Mouse (Mus musculus): ENCODE measurements around the gene Gm11034. TPM values are rescaled to one million over a fixed set of nuclear protein-coding genes. Genes with fewer than 3 reads are reported as not detected.

Gene Gm11034
- polyA plus RNA-seq, 1 experiment from 2014 or later = not detected

DNA sequence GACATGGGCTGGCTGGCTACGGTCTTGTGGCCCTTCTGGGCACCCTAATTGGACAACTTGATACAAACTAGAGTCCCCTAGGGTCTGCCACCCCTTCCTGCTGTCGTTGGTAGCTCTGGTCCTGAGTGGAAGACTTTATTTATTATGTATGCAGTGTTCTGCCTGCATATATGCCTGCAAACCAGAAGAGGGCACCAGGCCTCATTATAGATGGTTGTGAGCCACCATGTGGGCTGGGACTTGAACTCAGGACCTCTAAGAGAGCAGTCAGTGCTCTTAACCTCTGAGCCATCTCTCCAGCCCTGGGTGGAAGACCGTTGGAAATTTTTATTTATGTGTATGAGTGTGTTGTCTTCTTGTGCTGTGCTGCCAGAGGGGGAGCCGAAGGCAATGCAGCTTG, 7.3 kb upstream of the Gm11034 start:
- Histone ChIP-seq H3K36me3 (ENCODE audit: inconsistent target) (peaks cover 29% of the 10 kb centered on the region), H3K4me3 (ENCODE audit: inconsistent target) (peak overlapping the region; percentile 88), H3K27ac (no peak overlapping the region), H3K79me2 (ENCODE audit: inconsistent target) (peaks cover 27% of the 10 kb centered on the region)
- 64% methylated on average over 3 of the region's 4 CpGs for WGBS (ENCODE audit: missing documents)

- peaks cover 29% of the 10 kb centered on the region for H3K36me3 ChIP-seq (ENCODE audit: inconsistent target)
- peaks cover 27% of the 10 kb centered on the region for H3K79me2 ChIP-seq (ENCODE audit: inconsistent target)
- H3K27ac ChIP-seq = peak within 1 kb of the TSS; percentile 59
- 14% methylated on average over 39 of the region's 39 CpGs for WGBS (ENCODE audit: missing documents)
- H3K4me3 ChIP-seq (ENCODE audit: inconsistent target) = peak within 1 kb of the TSS; percentile 88
Observed at GRCm38 (mm10) chr8:72219541-72220363, 6.3 kb upstream of the Gm11034 start, which contains the start of gene Fam32a. Gene Fam32a, plus strand, starts transcription at chr8:72219730.

DNA sequence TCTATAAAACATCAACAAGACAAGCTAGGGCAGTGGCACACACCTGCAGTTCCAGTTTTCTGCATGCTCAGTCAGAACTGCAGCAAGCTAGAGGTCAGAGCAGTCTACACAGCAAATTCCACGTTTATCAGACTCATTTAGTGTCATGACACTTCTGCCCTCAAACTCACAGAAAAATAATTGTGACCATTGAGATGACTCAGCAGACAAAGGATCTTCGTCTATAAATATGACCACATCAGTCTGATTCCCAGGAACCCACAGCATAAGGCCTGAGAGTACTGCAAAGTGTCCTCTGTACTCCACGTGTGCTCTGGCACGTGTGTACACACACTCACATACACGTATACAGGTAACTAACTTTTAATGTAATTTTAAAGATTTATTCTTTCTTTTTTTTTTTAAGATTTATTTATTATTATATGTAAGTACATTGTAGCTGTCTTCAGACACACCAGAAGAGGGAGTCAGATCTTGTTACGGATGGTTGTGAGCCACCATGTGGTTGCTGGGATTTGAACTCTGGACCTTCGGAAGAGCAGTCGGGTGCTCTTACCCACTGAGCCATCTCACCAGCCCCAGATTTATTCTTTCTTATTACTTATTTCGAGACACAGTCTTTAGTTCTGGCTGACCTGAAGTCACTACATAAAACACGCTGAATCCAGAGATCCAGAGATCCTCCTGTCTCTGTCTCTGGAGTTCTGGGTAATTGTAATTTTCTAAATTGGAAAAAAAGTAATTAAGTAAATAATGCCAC, 5.5 kb upstream of the Gm11034 start:
- Histone ChIP-seq H3K36me3 (ENCODE audit: inconsistent target) (peaks cover 28% of the 10 kb centered on the region), H3K27ac (no peak overlapping the region), H3K4me3 (ENCODE audit: inconsistent target) (peak overlapping the region; percentile 88; the same call in 1 of the 2 replicates), H3K79me2 (ENCODE audit: inconsistent target) (peaks cover 27% of the 10 kb centered on the region)
- 65% methylated on average over 7 of the region's 10 CpGs for WGBS (ENCODE audit: missing documents)

DNA sequence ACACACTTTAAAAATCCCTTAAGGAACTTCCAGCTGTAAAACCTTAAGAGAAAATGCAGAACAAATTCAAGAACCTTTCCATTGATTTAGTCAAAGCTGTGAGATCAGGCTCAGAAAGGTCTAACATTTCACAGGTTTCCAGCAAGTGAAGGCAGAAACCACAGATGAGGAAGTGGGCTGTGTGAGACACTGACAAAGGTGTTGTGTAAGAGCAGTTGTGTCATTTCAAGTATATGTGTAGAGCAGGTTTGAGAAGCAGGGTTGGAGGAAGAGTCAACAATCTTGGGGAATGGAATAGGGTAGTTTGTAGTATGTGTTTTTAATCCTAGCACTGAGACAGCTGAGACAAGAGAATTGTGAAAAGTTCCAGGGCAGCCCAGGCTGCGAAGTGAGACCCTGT, 2.4 kb upstream of the Gm11034 start:
- H3K79me2 ChIP-seq (ENCODE audit: inconsistent target) = peaks cover 13% of the 10 kb centered on the region
- no peaks in the 10 kb centered on the region for H3K36me3 ChIP-seq (ENCODE audit: inconsistent target)
- WGBS (ENCODE audit: missing documents) = 6% methylated on average over 1 of the region's 1 CpGs
- no peak overlapping the region for H3K4me3 ChIP-seq (ENCODE audit: inconsistent target)
- no peak overlapping the region for H3K27ac ChIP-seq

DNA sequence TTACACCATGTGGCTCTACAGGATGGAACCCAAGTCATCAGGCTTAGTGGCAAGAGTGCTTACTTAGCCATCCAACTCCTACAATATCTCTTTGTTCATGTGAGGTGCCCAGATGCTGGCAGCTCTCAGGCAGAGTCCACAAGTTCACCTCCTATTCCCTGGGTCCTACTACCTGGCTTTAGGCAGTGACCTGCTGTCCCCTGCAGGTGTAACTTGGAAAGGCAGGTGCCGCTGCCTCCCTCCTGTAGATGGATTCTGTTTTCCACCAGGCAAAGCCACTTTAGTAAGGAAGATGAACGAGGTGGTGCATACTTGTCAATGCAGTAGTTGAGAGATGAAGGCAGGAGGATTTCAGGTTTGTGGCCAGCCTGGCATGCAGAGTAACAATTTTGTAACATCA, 1.6 kb upstream of the Gm11034 start:
- 47% methylated on average over 2 of the region's 2 CpGs for WGBS (ENCODE audit: missing documents)
- H3K79me2 ChIP-seq (ENCODE audit: inconsistent target) = peaks cover 5% of the 10 kb centered on the region
- no peak overlapping the region for H3K4me3 ChIP-seq (ENCODE audit: inconsistent target)
- H3K36me3 ChIP-seq (ENCODE audit: inconsistent target) = no peaks in the 10 kb centered on the region
- H3K27ac ChIP-seq = no peak overlapping the region

- Histone ChIP-seq H3K27ac (no peak within 1 kb of the TSS), H3K4me3 (ENCODE audit: inconsistent target) (no peak within 1 kb of the TSS), H3K79me2 (ENCODE audit: inconsistent target) (no peaks in the 10 kb centered on the region), H3K36me3 (ENCODE audit: inconsistent target) (no peaks in the 10 kb centered on the region)
- WGBS (ENCODE audit: missing documents) = 67% methylated on average over 4 of the region's 4 CpGs
Observed at GRCm38 (mm10) chr8:72212751-72213150, 685 bp downstream of the Gm11034 start, which contains the start of gene Cib3. Gene Cib3, minus strand, starts transcription at chr8:72212837.

- H3K27ac ChIP-seq = no peak overlapping the region
- H3K4me3 ChIP-seq (ENCODE audit: inconsistent target) = no peak overlapping the region
- H3K36me3 ChIP-seq (ENCODE audit: inconsistent target) = no peaks in the 10 kb centered on the region
- WGBS (ENCODE audit: missing documents) = 73% methylated on average over 1 of the region's 1 CpGs
- H3K79me2 ChIP-seq (ENCODE audit: inconsistent target) = no peaks in the 10 kb centered on the region
Observed at GRCm38 (mm10) chr8:72211846-72212245, 1.6 kb downstream of the Gm11034 start.

DNA sequence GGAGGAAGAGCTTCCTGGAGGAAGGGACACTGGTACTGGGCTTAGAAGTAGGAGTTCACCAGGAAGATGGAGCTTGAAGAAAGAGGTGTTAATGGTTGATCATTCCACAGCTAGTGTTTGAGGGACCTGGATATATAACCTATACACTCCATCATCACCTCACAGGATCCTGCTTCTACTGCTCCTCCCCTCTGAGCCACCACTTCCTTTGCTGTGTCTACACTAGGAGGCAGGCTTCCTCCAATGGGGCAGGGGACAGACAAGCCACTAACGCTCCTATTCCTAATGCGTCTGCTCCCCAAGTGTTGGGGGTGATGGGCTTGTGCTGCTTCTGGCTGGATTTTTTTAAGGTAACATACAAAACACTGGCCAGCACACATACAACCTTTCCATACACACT, 2.7 kb downstream of the Gm11034 start:
- Histone ChIP-seq H3K27ac (no peak overlapping the region), H3K79me2 (ENCODE audit: inconsistent target) (no peaks in the 10 kb centered on the region), H3K36me3 (ENCODE audit: inconsistent target) (no peaks in the 10 kb centered on the region), H3K4me3 (ENCODE audit: inconsistent target) (no peak overlapping the region)
- WGBS (ENCODE audit: missing documents) = 42% methylated on average over 2 of the region's 2 CpGs

DNA sequence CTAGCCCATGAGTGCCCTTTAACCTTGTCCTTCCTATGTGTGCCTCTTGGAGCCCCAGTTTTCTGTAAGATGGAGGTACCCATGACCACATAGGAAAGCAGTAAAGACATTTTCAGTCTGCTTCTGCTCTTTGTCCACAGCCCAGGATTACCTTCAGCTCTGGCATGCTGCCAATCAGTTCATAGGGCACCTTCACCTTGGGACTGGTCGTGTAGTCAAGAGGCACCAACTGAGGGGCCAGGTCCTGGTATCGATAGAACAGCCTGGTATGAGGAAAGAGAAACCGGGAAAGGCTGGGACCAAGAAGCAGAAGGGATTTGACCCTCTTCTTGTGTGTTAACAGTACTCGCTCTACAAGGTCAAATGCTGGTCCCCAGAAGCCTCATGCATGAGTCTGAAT, 3.2 kb downstream of the Gm11034 start:
- Histone ChIP-seq H3K79me2 (ENCODE audit: inconsistent target) (no peaks in the 10 kb centered on the region), H3K4me3 (ENCODE audit: inconsistent target) (no peak overlapping the region), H3K27ac (no peak overlapping the region), H3K36me3 (ENCODE audit: inconsistent target) (no peaks in the 10 kb centered on the region)
- 86% methylated on average over 4 of the region's 4 CpGs for WGBS (ENCODE audit: missing documents)

- WGBS (ENCODE audit: missing documents) = 60% methylated on average over 1 of the region's 1 CpGs
- Histone ChIP-seq H3K4me3 (ENCODE audit: inconsistent target) (no peak overlapping the region), H3K27ac (no peak overlapping the region), H3K79me2 (ENCODE audit: inconsistent target) (no peaks in the 10 kb centered on the region), H3K36me3 (ENCODE audit: inconsistent target) (no peaks in the 10 kb centered on the region)
Observed at GRCm38 (mm10) chr8:72208582-72208981, 4.9 kb downstream of the Gm11034 start.

DNA sequence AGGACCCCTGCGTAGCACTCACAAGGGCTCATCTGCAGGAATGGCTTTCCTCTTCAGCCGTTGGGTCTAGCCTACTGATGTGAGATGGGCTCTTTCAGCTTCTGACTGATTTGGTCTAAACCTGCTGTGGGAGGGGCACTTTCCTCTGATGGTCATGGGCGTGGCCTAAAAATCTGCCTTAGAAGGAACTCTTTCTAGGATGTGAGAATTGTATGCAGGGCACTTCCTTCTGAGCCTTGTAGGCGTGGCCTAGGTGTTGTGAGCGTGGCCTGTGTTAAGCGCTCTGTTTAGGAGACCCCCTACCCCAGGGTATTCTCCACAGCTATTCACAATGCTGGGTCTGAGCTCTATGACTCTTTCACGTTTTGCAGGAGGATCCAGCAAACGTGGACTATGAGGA, 15.4 kb downstream of the Gm11034 start:
- Histone ChIP-seq H3K4me3 (ENCODE audit: inconsistent target) (no peak overlapping the region), H3K27ac (no peak overlapping the region), H3K79me2 (ENCODE audit: inconsistent target) (no peaks in the 10 kb centered on the region), H3K36me3 (ENCODE audit: inconsistent target) (peaks cover 7% of the 10 kb centered on the region; the same call in 1 of the 2 replicates)
- whole genome bisulfite sequencing (ENCODE audit: missing documents) = 84% methylated on average over 8 of the region's 8 CpGs

DNA sequence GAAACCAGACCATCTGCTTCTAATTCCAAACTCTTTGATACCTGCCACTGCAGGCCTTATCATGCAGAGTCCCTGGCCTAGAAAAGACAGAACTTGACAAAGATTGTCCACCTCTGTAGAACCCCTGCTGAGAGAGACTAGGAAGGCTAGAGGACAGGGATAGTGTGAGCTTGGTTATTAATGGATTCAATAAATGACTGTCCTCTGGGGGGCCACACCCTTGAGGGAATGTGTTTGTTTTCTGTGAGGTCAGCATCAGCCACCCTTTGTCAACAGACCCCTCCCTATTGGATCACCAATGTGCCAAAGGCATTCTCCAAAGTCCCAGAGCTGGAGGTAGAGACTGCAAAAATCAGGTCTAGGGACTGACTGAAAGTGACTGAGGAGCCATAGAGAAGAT, 21.4 kb downstream of the Gm11034 start:
- Histone ChIP-seq H3K4me3 (ENCODE audit: inconsistent target) (no peak overlapping the region), H3K36me3 (ENCODE audit: inconsistent target) (no peaks in the 10 kb centered on the region; the same call in 1 of the 2 replicates), H3K79me2 (ENCODE audit: inconsistent target) (no peaks in the 10 kb centered on the region), H3K27ac (no peak overlapping the region)

GRCm38 (mm10) chr8:72190215-72190539, 23.3 kb downstream of the Gm11034 start:
- Histone ChIP-seq H3K27ac (no peak overlapping the region), H3K79me2 (ENCODE audit: inconsistent target) (no peaks in the 10 kb centered on the region), H3K36me3 (ENCODE audit: inconsistent target) (no peaks in the 10 kb centered on the region; the same call in 1 of the 2 replicates), H3K4me3 (ENCODE audit: inconsistent target) (no peak overlapping the region)
- WGBS (ENCODE audit: missing documents) = 18% methylated on average over 2 of the region's 2 CpGs

DNA sequence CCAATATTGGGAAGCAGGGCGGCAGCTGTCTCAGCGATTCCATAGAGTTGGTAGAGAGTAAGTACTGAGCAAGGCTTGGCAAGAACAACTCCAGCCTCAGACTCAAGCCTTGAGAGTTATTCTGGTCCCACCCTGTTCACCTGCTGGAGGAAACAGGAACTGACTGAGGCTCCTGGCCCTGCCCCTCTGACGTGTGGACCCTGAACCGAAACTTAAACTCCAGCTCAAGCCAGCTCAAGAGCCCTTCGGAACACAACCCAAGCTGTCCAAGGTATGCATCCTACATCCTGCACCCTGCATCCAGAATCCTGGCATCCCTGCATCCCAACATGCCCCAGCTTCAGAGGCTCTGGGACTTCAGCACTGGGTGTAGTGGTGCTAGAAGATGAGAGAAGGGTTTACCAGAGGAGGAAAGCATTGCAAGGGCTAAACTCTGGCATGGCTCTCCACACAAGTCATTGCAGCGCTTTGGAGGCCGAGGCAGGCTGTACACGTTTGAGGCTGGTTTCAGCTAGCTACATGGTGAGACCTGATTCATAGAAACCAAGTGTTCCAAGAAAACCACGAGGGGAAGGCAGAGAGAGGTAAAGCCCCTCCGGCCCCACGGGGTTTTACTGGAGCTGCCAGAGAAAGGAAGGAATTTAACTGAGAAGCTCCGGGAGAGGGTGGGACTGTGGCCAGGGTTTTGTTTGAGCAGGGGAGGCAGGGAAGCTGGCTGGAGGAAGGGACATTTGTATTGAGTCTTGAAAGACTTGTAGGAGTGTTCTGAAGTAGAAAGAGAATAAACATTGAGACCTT, 23.8 kb downstream of the Gm11034 start, which contains the start of gene Hsh2d:
Gene Hsh2d, plus strand, starts transcription at position 222 of the 798 bp plus-strand sequence.
- Histone ChIP-seq H3K27ac (no peak within 1 kb of the TSS), H3K79me2 (ENCODE audit: inconsistent target) (no peaks in the 10 kb centered on the region), H3K4me3 (ENCODE audit: inconsistent target) (no peak within 1 kb of the TSS; the same call in 1 of the 2 replicates), H3K36me3 (ENCODE audit: inconsistent target) (no peaks in the 10 kb centered on the region; the same call in 1 of the 2 replicates)
- 34% methylated on average over 12 of the region's 12 CpGs for WGBS (ENCODE audit: missing documents)
